Mouse (Mus musculus): ENCODE measurements at regions not wholly inside any gene's neighbourhood (a gene's known extent, or its start where the extent isn't known, plus 50 kb on each side); places are given as distances from the start of the nearest gene placed in this dataset.
"Not testable (repeated sequence)": the region's sequence is repeated elsewhere in the genome, so short reads cannot be mapped to it uniquely, and the experiment has no call there.

DNA sequence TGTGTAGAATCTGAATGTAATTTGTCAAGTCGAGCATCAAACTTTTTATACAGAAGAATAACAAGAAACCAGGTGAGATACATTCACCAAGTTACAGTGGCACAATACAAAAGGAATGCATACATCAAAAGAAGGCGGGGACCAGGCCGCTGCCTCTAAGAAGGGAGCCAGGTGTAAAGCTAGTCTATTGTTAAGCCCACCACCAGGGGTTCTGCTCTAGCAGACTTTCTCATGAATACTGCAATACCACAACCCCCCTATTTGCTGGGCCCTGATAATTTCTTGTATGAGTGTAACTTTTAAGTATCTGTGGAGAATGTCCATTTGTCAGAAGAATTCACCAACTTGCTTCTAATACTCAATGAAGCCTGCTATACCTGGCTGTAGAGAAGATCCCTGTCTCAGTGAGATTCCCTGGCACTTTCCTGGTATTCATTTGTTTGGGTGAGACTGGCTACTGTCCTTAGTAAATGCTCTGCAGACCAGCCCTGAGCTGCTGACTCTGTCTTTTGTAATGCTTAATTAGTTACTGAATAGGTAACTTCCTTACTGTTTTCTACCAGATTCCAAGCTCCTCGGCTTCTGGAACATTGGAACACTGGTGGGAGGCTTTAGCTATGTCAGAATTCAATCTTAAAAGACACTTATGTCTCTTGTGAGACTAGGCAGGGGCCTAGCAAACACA, 335.7 kb downstream of the Tbl1xr1 start:
- DNase-seq = not testable (repeated sequence)

DNA sequence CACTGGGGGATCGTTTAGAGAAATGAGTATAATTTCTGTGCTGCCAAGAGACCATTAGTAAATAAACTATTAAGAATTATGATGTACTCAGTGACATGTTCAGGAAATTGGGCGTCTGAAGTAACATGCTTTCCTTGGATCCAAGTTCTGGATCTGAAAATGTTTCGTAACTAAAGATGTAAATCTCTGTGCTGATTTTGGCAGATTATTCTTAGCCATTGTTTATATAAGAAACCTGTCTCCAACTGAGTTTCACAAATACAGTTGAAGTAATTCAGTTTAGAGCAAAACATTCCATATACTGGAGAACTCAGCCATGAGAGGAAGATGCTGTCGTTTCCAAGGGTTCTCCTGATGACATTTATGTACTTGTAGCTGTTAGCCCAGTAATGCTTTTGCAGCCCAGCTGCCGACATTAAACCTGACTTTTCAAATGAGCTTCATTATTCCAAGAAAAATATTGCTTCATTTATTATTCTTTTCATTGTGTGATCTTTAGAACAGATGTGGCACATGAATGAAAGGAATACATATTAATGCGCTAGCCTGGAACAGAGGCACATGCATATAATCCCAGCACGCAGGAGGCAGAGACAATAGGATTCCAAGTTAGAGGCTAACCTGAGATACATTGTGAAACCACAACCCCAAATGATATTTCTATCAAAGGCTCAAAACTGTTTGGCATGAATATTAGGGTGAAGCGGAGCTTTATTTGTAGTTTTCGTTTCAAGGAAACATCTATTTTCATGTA, 361.8 kb downstream of the Tbl1xr1 start:
- no peak for DNase-seq

- DNase-seq = peak; percentile 9
Observed at GRCm38 (mm10) chr3:22470542-22470941, 394.1 kb downstream of the Tbl1xr1 start.

DNA sequence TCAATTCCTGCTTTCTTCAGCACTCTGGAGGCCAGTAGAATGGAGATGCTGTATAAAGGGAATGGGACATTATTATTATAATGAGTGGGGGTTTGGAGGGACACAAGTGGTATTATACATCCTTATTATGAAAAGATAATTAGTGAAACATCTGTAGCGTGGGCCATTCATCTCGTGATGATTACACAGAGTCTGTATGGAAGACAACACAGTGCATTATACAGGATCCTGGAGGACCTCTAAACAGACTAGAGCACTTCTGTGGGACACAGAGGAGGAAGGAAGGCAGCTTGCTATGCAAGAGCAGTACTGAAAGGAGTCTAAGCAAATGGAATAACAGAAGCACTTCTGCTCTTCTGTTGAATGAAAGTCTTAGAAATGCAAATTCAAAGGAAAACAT, 416.1 kb downstream of the Tbl1xr1 start:
- DNase-seq = no peak

Measured in right cerebral cortex, adult 18-20 months (tissue).